Mouse (Mus musculus) spleen, adult 2 months (tissue): ENCODE results near the gene Ppp1ca. TPM values are rescaled to one million over a fixed set of nuclear protein-coding genes. Genes with fewer than 3 reads are reported as not detected.

Experiments used
- DNase-seq, 2 experiments: peaks; one replicate each; pipeline versions ENCODE4 v3.0.0 to v3.0.0-alpha.2; 2012 to 2021; ENCODE audit warnings: low spot score in 2 of 2, low read depth in 1 of 2
- H3K27ac ChIP-seq: fragments of 200-500 bp; 2 replicates; pipeline ENCODE4 v1.5.1; 2012; ENCODE audit warnings: low read length, inconsistent platforms; ENCODE audit not compliant: insufficient read depth
- H3K27me3 ChIP-seq: fragments of 200-500 bp; 2 replicates; pipeline ENCODE4 v1.6.1; 2012; ENCODE audit warnings: mild to moderate bottlenecking, moderate library complexity, low read length, inconsistent platforms; ENCODE audit not compliant: control insufficient read depth, insufficient read depth
- H3K36me3 ChIP-seq: fragments of 200-500 bp; 2 replicates; pipeline ENCODE4 v1.6.1; 2012; ENCODE audit warnings: mild to moderate bottlenecking, low read length, inconsistent platforms; ENCODE audit not compliant: control insufficient read depth, insufficient read depth
- H3K4me1 ChIP-seq: fragments of 200-500 bp; 2 replicates; pipeline ENCODE4 v1.6.1; 2011; ENCODE audit warnings: inconsistent platforms; ENCODE audit not compliant: control insufficient read depth, insufficient read depth, insufficient read length
- H3K4me3 ChIP-seq: fragments of 200-500 bp; 2 replicates; pipeline ENCODE4 v1.5.1; 2011; ENCODE audit warnings: mild to moderate bottlenecking, inconsistent platforms; ENCODE audit not compliant: insufficient read depth, insufficient read length; ENCODE audit errors: extremely low read depth
- CTCF ChIP-seq: fragments of 200-500 bp; IDR thresholded peaks from 2 replicates; pipeline ENCODE4 v1.5.1; 2011; ENCODE audit warnings: mild to moderate bottlenecking, inconsistent platforms; ENCODE audit not compliant: insufficient read depth, insufficient read length, insufficient replicate concordance; ENCODE audit errors: extremely low read depth
- POLR2A ChIP-seq: fragments of 200-500 bp; IDR thresholded peaks from 2 replicates; pipeline ENCODE4 v1.6.1; 2011; ENCODE audit warnings: low read depth, low read length, inconsistent platforms
- WGBS: fragments of 180-500 bp; shearing (Covaris S2); methylation state at CpG from one replicate; pipeline ENCODE4 v1.1.7; 2018; 5-methylcytosine and 5-hydroxymethylcytosine counted together
- polyA plus RNA-seq: library from polyadenylated mRNA; depleted of rRNA; stranded (reverse); fragments of >200 nt; gene quantifications from 2 replicates; pipeline ENCODE4 v1.2.3, GENCODE M21; 2012

Gene Ppp1ca
- polyA plus RNA-seq, 1 experiment = 481 TPM

DNA sequence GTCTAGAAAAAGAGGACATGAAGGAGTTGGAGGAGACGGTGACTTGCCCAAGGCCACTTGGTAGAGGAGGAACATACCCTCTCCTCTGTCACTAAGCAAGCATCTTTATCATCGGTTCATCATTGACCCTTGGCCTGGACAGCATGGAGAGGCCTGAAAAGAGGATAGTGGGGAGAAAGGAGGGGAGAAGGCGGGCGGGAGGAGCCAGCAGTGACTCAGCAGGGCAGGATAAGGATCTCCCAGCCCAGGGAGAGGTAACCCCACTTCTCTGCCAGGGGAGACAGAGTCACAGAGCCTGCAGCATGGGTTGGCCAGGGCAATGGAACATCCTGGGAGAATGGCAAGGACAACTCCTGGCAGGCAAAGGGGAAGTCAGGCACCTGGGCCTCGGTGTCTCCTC lies 16.7 kb downstream of the Ppp1ca start:
- Histone ChIP-seq H3K4me3 (no peak overlapping the region), H3K27ac (0 out of 2 replicates have a peak overlapping the region, but pooled peaks have one; percentile 4), H3K4me1 (peaks cover 23% of the 10 kb centered on the region), H3K27me3 (no peaks in the 10 kb centered on the region), H3K36me3 (no peaks in the 10 kb centered on the region)
- no peak for DNase-seq
- 81% methylated on average over 5 of the region's 5 CpGs for WGBS
- TF ChIP-seq CTCF (no peak), POLR2A (no peak)

DNA sequence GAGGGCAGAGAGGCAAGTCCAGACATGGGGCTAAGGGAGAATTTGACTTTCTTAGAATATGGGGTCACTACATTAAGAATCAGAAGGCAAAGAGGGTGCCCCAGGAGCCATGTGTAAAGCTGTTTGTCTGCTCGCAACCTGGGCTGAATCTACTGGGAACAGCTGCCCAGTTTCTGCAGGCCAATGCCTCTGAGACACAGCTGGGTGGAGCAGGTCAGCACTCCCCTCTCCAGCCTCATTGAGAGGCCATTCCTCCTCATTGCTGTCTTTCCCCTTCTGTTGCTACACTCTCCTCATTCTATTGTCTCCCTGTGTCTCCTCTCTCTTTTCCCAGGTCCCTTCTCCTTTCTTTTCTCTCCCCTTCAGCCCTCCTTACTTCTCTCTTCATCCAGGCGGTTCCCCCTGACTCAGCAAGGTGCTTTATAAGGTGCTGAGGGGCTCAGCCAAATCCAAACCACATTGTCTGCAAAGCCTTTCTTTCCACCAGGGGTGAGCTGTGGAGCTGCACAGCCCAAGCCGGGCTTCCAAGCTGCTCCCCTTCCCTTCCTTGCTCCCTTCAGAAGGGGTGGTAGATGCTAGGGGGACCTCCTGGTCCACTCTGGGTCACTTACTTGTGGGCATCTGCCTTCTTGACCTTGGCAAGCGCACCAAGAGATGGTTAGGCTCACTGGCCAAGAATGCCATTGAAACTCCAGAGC lies 20.2 kb downstream of the Ppp1ca start:
- Histone ChIP-seq H3K4me1 (peaks cover 32% of the 10 kb centered on the region), H3K36me3 (peaks cover 2% of the 10 kb centered on the region; the same call in 1 of the 2 replicates), H3K27ac (no peak overlapping the region), H3K27me3 (no peaks in the 10 kb centered on the region), H3K4me3 (no peak overlapping the region)
- DNase-seq = no peak
- TF ChIP-seq CTCF (no peak), POLR2A (no peak)
- 85% methylated on average over 4 of the region's 4 CpGs for WGBS

DNA sequence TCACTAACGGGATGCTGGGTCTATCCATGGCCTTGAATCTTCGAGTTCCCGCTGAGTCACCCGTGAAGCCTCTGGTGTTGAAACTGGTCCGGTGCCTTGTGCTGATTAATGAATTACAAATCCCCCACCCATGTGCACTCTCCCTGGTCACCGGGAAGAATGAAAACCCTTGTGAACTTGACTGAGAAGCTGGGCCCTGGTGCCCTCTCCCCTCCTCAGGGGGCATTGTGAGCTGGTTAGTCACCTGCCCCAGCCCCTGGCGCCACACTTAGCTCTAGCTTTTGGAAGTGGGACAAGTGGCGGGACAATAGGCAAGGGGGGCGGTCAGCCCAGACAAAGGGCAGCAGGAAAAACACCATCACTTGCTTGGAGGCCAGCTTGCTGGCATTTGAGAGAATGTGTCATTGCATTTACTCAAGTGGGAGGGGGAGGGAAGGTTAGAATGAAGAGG lies 21.7 kb downstream of the Ppp1ca start:
- peak overlapping the region; percentile 78 for H3K27ac ChIP-seq
- H3K4me3 ChIP-seq = peak overlapping the region; percentile 42; the same call in 1 of the 2 replicates
- H3K4me1 ChIP-seq = peaks cover 46% of the 10 kb centered on the region
- WGBS = 17% methylated on average over 9 of the region's 9 CpGs
- TF ChIP-seq POLR2A (no peak), CTCF (no peak)
- DNase-seq = no peak
- peaks cover 2% of the 10 kb centered on the region; the same call in 1 of the 2 replicates for H3K36me3 ChIP-seq
- no peaks in the 10 kb centered on the region for H3K27me3 ChIP-seq

DNA sequence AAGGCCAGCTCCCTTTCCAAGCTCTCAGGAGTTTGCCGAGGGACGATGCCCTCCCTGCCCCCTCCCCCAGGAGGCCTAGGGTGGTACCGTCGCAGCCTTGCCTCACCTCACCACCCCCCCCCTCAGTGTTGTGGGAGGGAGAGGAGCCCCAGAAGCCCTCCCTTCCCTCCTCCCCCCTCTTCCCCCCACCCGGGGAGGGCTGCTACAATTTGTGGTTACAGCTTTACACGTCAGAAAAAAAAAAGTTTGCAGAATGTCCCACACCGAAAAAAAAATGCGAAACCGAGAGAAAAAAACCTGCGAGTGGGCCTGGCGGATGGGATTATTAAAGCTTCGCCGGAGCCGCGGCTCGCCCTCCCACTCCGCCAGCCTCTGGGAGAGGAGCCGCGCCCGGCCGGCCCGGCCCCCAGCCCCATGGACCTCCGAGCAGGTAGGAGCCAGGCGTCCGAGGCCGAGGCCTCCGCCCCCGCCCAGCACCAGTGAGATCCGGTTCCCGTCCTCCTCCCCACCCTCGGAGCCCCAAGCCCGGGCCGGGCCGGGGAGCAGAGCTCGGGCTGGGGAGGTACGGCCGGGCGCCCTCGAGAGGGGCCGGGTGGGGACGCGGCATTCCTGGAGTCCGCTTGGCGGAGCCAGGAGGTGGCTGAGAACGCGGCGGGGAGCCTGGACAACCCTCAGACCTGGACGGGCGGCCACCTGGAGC lies 22.4 kb downstream of the Ppp1ca start, which contains the start of the genes Clcf1 and AC109138.7:
Clcf1 (plus strand) TSS at position 168 of the 700 bp plus-strand sequence.
AC109138.7 (plus strand) TSS at position 287 of the 700 bp plus-strand sequence.
- H3K4me3 ChIP-seq = peak within 1 kb of the TSS; percentile 88
- TF ChIP-seq CTCF = 0 out of 2 replicates have a peak, but pooled peaks have one; percentile 8
- no peak for TF ChIP-seq POLR2A
- peak within 1 kb of the TSS; percentile 98 for H3K27ac ChIP-seq
- peak; percentile 77 to 88 for DNase-seq
- no peaks in the 10 kb centered on the region for H3K27me3 ChIP-seq
- H3K36me3 ChIP-seq = peaks cover 2% of the 10 kb centered on the region; the same call in 1 of the 2 replicates
- H3K4me1 ChIP-seq = peaks cover 44% of the 10 kb centered on the region
- WGBS = under 1% methylated on average over 49 of the region's 49 CpGs

DNA sequence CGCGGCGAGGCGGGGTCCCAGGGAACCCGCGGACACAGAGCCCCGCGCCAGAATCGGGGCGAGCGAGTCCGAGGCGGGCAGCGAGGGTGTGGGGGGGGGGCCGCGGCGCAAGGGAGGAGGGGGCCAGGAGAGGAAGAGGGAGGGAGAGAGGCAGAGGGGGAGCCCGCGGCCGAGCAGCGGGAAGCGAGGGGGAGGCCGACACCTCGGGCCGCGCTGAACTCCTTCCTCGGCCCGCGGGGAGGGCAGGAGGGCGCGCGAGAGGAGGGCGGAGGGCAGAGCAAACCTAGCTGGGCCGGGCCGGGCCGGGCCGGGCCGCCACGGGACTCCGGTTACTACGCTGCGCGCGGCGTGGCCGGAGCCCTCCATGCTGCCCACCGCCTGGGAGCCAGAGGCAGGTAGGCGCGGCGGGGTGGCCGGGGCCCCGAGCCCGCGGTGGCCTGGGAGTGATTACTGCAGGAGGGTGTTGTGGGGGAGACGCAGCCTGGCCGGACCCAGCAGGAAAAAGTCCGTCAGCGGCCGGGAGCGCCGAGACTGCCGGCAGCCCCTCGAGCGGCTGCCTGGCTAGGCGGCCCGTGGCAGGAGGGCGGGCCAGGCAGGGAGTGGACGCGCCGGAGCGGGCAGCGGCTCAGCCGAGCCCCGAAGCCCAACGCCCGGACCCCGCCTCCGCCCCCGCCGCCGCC lies 23.0 kb downstream of the Ppp1ca start:
- WGBS = 1% methylated on average over 69 of the region's 81 CpGs
- Histone ChIP-seq H3K4me3 (peak overlapping the region; percentile 88), H3K4me1 (peaks cover 51% of the 10 kb centered on the region), H3K27me3 (no peaks in the 10 kb centered on the region), H3K27ac (peak overlapping the region; percentile 98), H3K36me3 (peaks cover 2% of the 10 kb centered on the region; the same call in 1 of the 2 replicates)
- TF ChIP-seq CTCF (no peak), POLR2A (no peak)
- no peak for DNase-seq

DNA sequence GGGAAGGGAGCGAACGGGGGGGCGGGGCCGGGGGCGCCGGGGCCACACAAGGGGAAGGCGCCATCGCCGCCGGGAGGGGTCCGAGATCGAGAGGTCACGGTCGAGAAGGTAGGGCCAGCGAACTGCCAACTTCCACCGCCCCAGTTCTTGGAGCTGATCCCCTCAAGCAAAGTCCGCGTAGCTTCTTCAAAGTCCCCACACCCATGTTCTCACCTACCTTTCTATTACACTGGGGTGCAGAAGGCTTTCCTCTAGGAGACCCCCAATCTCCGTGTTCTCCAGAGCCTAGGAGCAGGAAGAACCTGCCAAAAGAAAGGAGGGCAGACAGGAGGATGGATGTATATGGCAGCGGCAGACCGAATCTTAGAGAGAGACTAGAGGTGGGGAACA lies 23.6 kb downstream of the Ppp1ca start:
- H3K4me1 ChIP-seq = peaks cover 56% of the 10 kb centered on the region
- no peak for TF ChIP-seq POLR2A
- no peak for TF ChIP-seq CTCF
- peak overlapping the region; percentile 88 for H3K4me3 ChIP-seq
- H3K27me3 ChIP-seq = no peaks in the 10 kb centered on the region
- DNase-seq = no peak
- under 1% methylated on average over 18 of the region's 21 CpGs for WGBS
- H3K27ac ChIP-seq = peak overlapping the region; percentile 38
- H3K36me3 ChIP-seq = peaks cover 2% of the 10 kb centered on the region; the same call in 1 of the 2 replicates
